Mouse (Mus musculus) MEL (cell line): Measurements from ENCODE around the gene Optn. TPM values are rescaled to one million over a fixed set of nuclear protein-coding genes. Genes with fewer than 3 reads are reported as not detected.

Experiments used
- DNase-seq: peaks from one replicate; pipeline ENCODE4 v3.0.0; 2011; ENCODE audit warnings: low read depth, low spot score
- H3K27ac ChIP-seq: 2 replicates; pipeline ENCODE4 v1.5.1; 2012; ENCODE audit warnings: low read depth, mild to moderate bottlenecking, control low read depth, low read length, moderate library complexity; ENCODE audit not compliant: control insufficient read depth
- H3K27me3 ChIP-seq, 2 experiments: fragments of 150-350 bp in 1 of 2; sonication (generic) in 1 of 2; 2 replicates each; pipeline ENCODE4 v1.6.1; 2012; ENCODE audit warnings: low read length in 2 of 2, mild to moderate bottlenecking in 2 of 2, improper control_type of control experiment in 1 of 2, moderate library complexity in 1 of 2; ENCODE audit not compliant: insufficient read depth in 2 of 2, control insufficient read depth in 1 of 2
- H3K36me3 ChIP-seq, 2 experiments: 2 replicates each; pipeline ENCODE4 v1.6.1; 2012 to 2014; ENCODE audit warnings: low read length in 2 of 2, improper control_type of control experiment in 1 of 2, inconsistent platforms in 1 of 2, mild to moderate bottlenecking in 1 of 2; ENCODE audit not compliant: insufficient read depth in 2 of 2, control insufficient read depth in 1 of 2
- H3K4me1 ChIP-seq, 2 experiments: fragments of 150-350 bp in 1 of 2; sonication (generic) in 1 of 2; 2 replicates each; pipeline ENCODE4 v1.6.1; 2012; ENCODE audit warnings: low read length in 2 of 2, improper control_type of control experiment in 1 of 2, mild to moderate bottlenecking in 1 of 2; ENCODE audit not compliant: insufficient read depth in 2 of 2, control insufficient read depth in 1 of 2
- H3K4me3 ChIP-seq, 2 experiments: fragments of 150-350 bp in 1 of 2; sonication (generic) in 1 of 2; 2 replicates each; pipeline ENCODE4 v1.5.1; 2012; ENCODE audit warnings: low read depth in 2 of 2, low read length in 2 of 2, mild to moderate bottlenecking in 2 of 2, moderate library complexity in 2 of 2, control low read depth in 1 of 2, improper control_type of control experiment in 1 of 2; ENCODE audit not compliant: control insufficient read depth in 1 of 2, insufficient read depth in 1 of 2
- H3K79me2 ChIP-seq: 2 replicates; pipeline ENCODE4 v1.6.1; 2012; ENCODE audit warnings: mild to moderate bottlenecking, low read length, moderate library complexity; ENCODE audit not compliant: control insufficient read depth, poor library complexity, insufficient read depth
- H3K9ac ChIP-seq: 2 replicates; pipeline ENCODE4 v1.6.1; 2012; ENCODE audit warnings: low read depth, mild to moderate bottlenecking, control low read depth, low read length, moderate library complexity; ENCODE audit not compliant: control insufficient read depth, poor library complexity, severe bottlenecking
- H3K9me3 ChIP-seq: fragments of 150-350 bp; sonication (generic); replicated peaks from 2 replicates; pipeline ENCODE4 v1.6.1; 2012; ENCODE audit warnings: mild to moderate bottlenecking, low read length, improper control_type of control experiment, moderate library complexity; ENCODE audit not compliant: insufficient read depth
- BHLHE40 ChIP-seq: IDR thresholded peaks from 2 replicates; pipeline ENCODE4 v1.6.1; 2012; ENCODE audit warnings: low read depth, mild to moderate bottlenecking, inconsistent platforms, low read length, improper control_type of control experiment, borderline replicate concordance
- CHD1 ChIP-seq: IDR thresholded peaks from 2 replicates; pipeline ENCODE4 v1.6.1; 2012; ENCODE audit warnings: low read depth, mild to moderate bottlenecking, inconsistent platforms, low read length, improper control_type of control experiment
- CHD2 ChIP-seq: IDR thresholded peaks from 2 replicates; pipeline ENCODE4 v1.6.1; 2011; ENCODE audit warnings: low read length, improper control_type of control experiment
- ELF1 ChIP-seq: IDR thresholded peaks from 2 replicates; pipeline ENCODE4 v1.6.1; 2014; ENCODE audit warnings: low read depth, mild to moderate bottlenecking, inconsistent platforms, low read length, improper control_type of control experiment, moderate library complexity
- GABPA ChIP-seq: IDR thresholded peaks from 2 replicates; pipeline ENCODE4 v1.6.1; 2012; ENCODE audit warnings: low read depth, mild to moderate bottlenecking, inconsistent platforms, low read length, improper control_type of control experiment, moderate library complexity
- JUND ChIP-seq: IDR thresholded peaks from 2 replicates; pipeline ENCODE4 v1.6.1; 2011; ENCODE audit warnings: low read depth, mild to moderate bottlenecking, improper control_type of control experiment, low read length
- MAZ ChIP-seq: IDR thresholded peaks from 2 replicates; pipeline ENCODE4 v1.6.1; 2012; ENCODE audit warnings: low read depth, mild to moderate bottlenecking, inconsistent platforms, low read length, improper control_type of control experiment
- MEF2A ChIP-seq: IDR thresholded peaks from 2 replicates; pipeline ENCODE4 v1.6.1; 2014; ENCODE audit warnings: low read depth, mild to moderate bottlenecking, inconsistent platforms, low read length, improper control_type of control experiment; ENCODE audit not compliant: poor library complexity, insufficient replicate concordance, severe bottlenecking; ENCODE audit errors: extremely low read depth
- MYB ChIP-seq: IDR thresholded peaks from 2 replicates; pipeline ENCODE4 v1.6.1; 2011; ENCODE audit warnings: mild to moderate bottlenecking, low read depth, low read length, improper control_type of control experiment
- NELFE ChIP-seq: IDR thresholded peaks from 2 replicates; pipeline ENCODE4 v1.6.1; 2011; ENCODE audit warnings: low read depth, low read length, improper control_type of control experiment
- NRF1 ChIP-seq: IDR thresholded peaks from 2 replicates; pipeline ENCODE4 v1.6.1; 2014; ENCODE audit warnings: low read depth, mild to moderate bottlenecking, inconsistent platforms, low read length, improper control_type of control experiment, moderate library complexity; ENCODE audit not compliant: poor library complexity, insufficient read depth, severe bottlenecking
- POLR2A ChIP-seq, 2 experiments: IDR thresholded peaks; 2 replicates each; pipeline ENCODE4 v1.6.1; 2011 to 2012; ENCODE audit warnings: low read length in 2 of 2, mild to moderate bottlenecking in 2 of 2, control low read depth in 1 of 2, improper control_type of control experiment in 1 of 2, low read depth in 1 of 2, moderate library complexity in 1 of 2; ENCODE audit not compliant: control insufficient read depth in 1 of 2, insufficient read depth in 1 of 2, poor library complexity in 1 of 2
- RAD21 ChIP-seq: IDR thresholded peaks from 2 replicates; pipeline ENCODE4 v1.6.1; 2011; ENCODE audit warnings: mild to moderate bottlenecking, low read depth, low read length, improper control_type of control experiment
- SIN3A ChIP-seq: IDR thresholded peaks from 2 replicates; pipeline ENCODE4 v1.6.1; 2012; ENCODE audit warnings: low read length, improper control_type of control experiment, inconsistent platforms
- SMC3 ChIP-seq: IDR thresholded peaks from 2 replicates; pipeline ENCODE4 v1.6.1; 2011; ENCODE audit warnings: low read depth, low read length, improper control_type of control experiment
- TAL1 ChIP-seq: IDR thresholded peaks from 2 replicates; pipeline ENCODE4 v1.6.1; 2012; ENCODE audit warnings: mild to moderate bottlenecking, inconsistent platforms, low read length, moderate library complexity, mixed read lengths
- USF1 ChIP-seq: IDR thresholded peaks from 2 replicates; pipeline ENCODE4 v1.6.1; 2014; ENCODE audit warnings: low read depth, mild to moderate bottlenecking, inconsistent platforms, low read length, improper control_type of control experiment, moderate library complexity
- ZC3H11A ChIP-seq: IDR thresholded peaks from 2 replicates; pipeline ENCODE4 v1.6.1; 2012; ENCODE audit warnings: low read depth, mild to moderate bottlenecking, inconsistent platforms, low read length, improper control_type of control experiment
- polyA plus RNA-seq, 2 experiments: library from polyadenylated mRNA; stranded (reverse) in 1 of 2; unstranded in 1 of 2; fragments of >175 nt in 1 of 2; fragments of >200 nt in 1 of 2; gene quantifications; 2 replicates each; pipeline versions ENCODE4 v1.2.1 to v1.2.4; 2012; ENCODE audit warnings: low replicate concordance in 2 of 2, low read depth in 1 of 2; ENCODE audit not compliant: insufficient read length in 2 of 2, insufficient read depth in 1 of 2, missing spikeins in 1 of 2
- total RNA-seq: library from RNA; depleted of rRNA; stranded (reverse); fragments of 300-350 nt; gene quantifications from 2 replicates; pipeline ENCODE4 v1.2.3, GENCODE M21; 2012

Optn gene
- total and polyA plus RNA-seq, 3 experiments, result 10.9 to 17.0 TPM; not detected in 1

GRCm38 (mm10) chr2:5023699-5024399, 40.0 kb downstream of the Optn start:
- TF ChIP-seq CHD1, result no peak
- TF ChIP-seq ELF1, result no peak
- no peak for TF ChIP-seq RAD21
- no peak for TF ChIP-seq TAL1
- no peak for TF ChIP-seq GABPA
- no peak for TF ChIP-seq POLR2A (IDR thresholded peaks at IDR 0.05; ENCODE audit: control insufficient read depth in 1 of 2, insufficient read depth in 1 of 2, low read depth in 1 of 2, low read length in 2 of 2, poor library complexity in 1 of 2)
- TF ChIP-seq MEF2A, result no peak
- TF ChIP-seq ZC3H11A, result no peak
- Histone ChIP-seq H3K4me1 (no peaks in the 10 kb centered on the region), H3K79me2 (no peaks in the 10 kb centered on the region), H3K27me3 (no peaks in the 10 kb centered on the region), H3K4me3 (no peak overlapping the region), H3K9me3 (no peaks in the 10 kb centered on the region), H3K36me3 (peaks cover 0 to 2% of the 10 kb centered on the region in 2 experiments; a peak in 1 of 4 replicates), H3K9ac (no peak overlapping the region), H3K27ac (no peak overlapping the region)
- DNase-seq, result no peak

DNA sequence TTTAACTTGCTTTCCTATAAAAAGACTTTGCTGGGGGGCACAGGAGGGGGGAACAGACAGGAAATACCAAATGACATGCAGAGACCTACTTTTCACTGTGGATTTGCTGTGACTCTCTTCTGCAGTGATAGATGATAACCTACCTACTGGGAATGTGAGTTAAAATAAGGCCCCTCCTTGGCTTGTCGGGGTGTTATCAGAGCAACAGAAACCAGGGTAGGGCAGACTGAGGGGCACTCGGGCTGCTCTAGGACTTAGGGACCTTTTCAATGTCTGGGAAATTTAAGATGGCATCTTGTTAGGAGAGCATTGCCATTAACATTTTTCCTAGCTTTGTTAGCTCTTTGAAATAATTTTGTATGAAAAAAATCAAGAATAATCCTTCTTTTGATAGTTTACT, 40.6 kb downstream of the Optn start:
- H3K27ac ChIP-seq, result no peak overlapping the region
- H3K36me3 ChIP-seq, result peaks cover 0 to 2% of the 10 kb centered on the region in 2 experiments; a peak in 1 of 4 replicates
- no peaks in the 10 kb centered on the region for H3K4me1 ChIP-seq
- H3K9ac ChIP-seq, result no peak overlapping the region
- no peak overlapping the region for H3K4me3 ChIP-seq
- H3K27me3 ChIP-seq, result no peaks in the 10 kb centered on the region
- no peak for DNase-seq
- TF ChIP-seq MEF2A, result no peak
- TF ChIP-seq CHD2, result no peak
- no peak for TF ChIP-seq TAL1
- TF ChIP-seq JUND, result no peak
- no peak for TF ChIP-seq BHLHE40
- no peak for TF ChIP-seq MYB
- TF ChIP-seq SMC3, result no peak
- TF ChIP-seq MAZ, result no peak
- no peak for TF ChIP-seq NELFE
- no peak for TF ChIP-seq CHD1
- TF ChIP-seq SIN3A, result no peak
- no peak for TF ChIP-seq NRF1
- no peak for TF ChIP-seq USF1
- H3K9me3 ChIP-seq, result no peaks in the 10 kb centered on the region
- no peaks in the 10 kb centered on the region for H3K79me2 ChIP-seq
